Mouse (Mus musculus) midbrain, postnatal 0 days (tissue): Measurements from ENCODE around the gene Clstn2. TPM values are rescaled to one million over a fixed set of nuclear protein-coding genes. Genes with fewer than 3 reads are reported as not detected.
A peak's percentile ranks its signal among the peaks of the same experiment; 100 is the strongest.

Experiments
- ATAC-seq: fragments of 200-750 bp; cut with Nextera tagmentation; 2 replicates; pipeline ENCODE4 v1.8.0; 2017; ENCODE audit warnings: moderate number of reproducible peaks, mild to moderate bottlenecking, moderate TSS enrichment, moderate library complexity; ENCODE audit not compliant: low FRiP score
- DNase-seq: peaks from one replicate; pipeline ENCODE4 v3.0.0-alpha.2; 2015; ENCODE audit warnings: low spot score
- H3K27ac ChIP-seq: fragments of 300-500 bp; sonication (generic); 2 replicates; pipeline ENCODE4 v1.5.1; 2014; ENCODE audit warnings: low read depth, mild to moderate bottlenecking, low read length, mixed read lengths
- H3K27me3 ChIP-seq: fragments of 300-500 bp; sonication (generic); 2 replicates; pipeline ENCODE4 v1.6.1; 2014; ENCODE audit warnings: low read length, control low read depth, mixed read lengths; ENCODE audit not compliant: insufficient read depth
- H3K36me3 ChIP-seq: fragments of 300-500 bp; sonication (generic); 2 replicates; pipeline ENCODE4 v1.6.1; 2014; ENCODE audit warnings: low read length, control low read depth, mixed read lengths; ENCODE audit not compliant: insufficient read depth
- H3K4me1 ChIP-seq: fragments of 300-500 bp; sonication (generic); 2 replicates; pipeline ENCODE4 v1.6.1; 2014; ENCODE audit warnings: mild to moderate bottlenecking, control low read depth, antibody characterized with exemption, low read length, mixed read lengths; ENCODE audit not compliant: insufficient read depth
- H3K4me2 ChIP-seq: fragments of 300-500 bp; sonication (generic); 2 replicates; pipeline ENCODE4 v1.6.1; 2014; ENCODE audit warnings: low read depth, mild to moderate bottlenecking, low read length, mixed read lengths; ENCODE audit not compliant: poor library complexity, severe bottlenecking
- H3K4me3 ChIP-seq: fragments of 300-500 bp; sonication (generic); 2 replicates; pipeline ENCODE4 v1.5.1; 2014; ENCODE audit warnings: low read depth, mild to moderate bottlenecking, low read length, moderate library complexity
- H3K9ac ChIP-seq: fragments of 300-500 bp; sonication (generic); replicated peaks from 2 replicates; pipeline ENCODE4 v1.6.1; 2014; ENCODE audit warnings: mild to moderate bottlenecking, low read length, moderate library complexity, mixed read lengths; ENCODE audit not compliant: poor library complexity, severe bottlenecking
- H3K9me3 ChIP-seq: fragments of 300-500 bp; sonication (generic); 2 replicates; pipeline ENCODE4 v1.6.1; 2016; ENCODE audit warnings: low read length, control low read depth
- CTCF ChIP-seq: IDR thresholded peaks from 2 replicates; pipeline ENCODE4 v1.5.1; 2016; ENCODE audit warnings: antibody characterized with exemption, mild to moderate bottlenecking
- WGBS: fragments of 180-500 bp; shearing (Covaris S2); extraction: QIAGEN DNeasy Blood & Tissue Kit; methylation state at CpG from one replicate; pipeline ENCODE4 v1.1.7; 2014; 5-methylcytosine and 5-hydroxymethylcytosine counted together
- polyA plus RNA-seq: library from polyadenylated mRNA; unstranded; fragments of >200 nt; fragmentation: Nextera tagmentation; extraction: Ambion mirVana; gene quantifications from 2 replicates; pipeline ENCODE4 v1.2.1, GENCODE M21; 2015
- total RNA-seq: library from RNA; depleted of rRNA; stranded (reverse); fragments of >200 nt; gene quantifications from 2 replicates; pipeline ENCODE4 v1.2.3, GENCODE M21; 2014

The Clstn2 gene
- total and polyA plus RNA-seq, 2 experiments from 2014 or later, result 9.2 to 45.7 TPM

- Histone ChIP-seq H3K27ac (no peak overlapping the region), H3K27me3 (no peaks in the 10 kb centered on the region), H3K4me1 (no peaks in the 10 kb centered on the region), H3K4me2 (no peak overlapping the region), H3K4me3 (no peak overlapping the region), H3K9me3 (no peaks in the 10 kb centered on the region), H3K9ac (no peak overlapping the region), H3K36me3 (no peaks in the 10 kb centered on the region)
- DNase-seq (no peak), ATAC-seq (no peak)
- no peak for TF ChIP-seq CTCF
- 83% methylated on average over 1 of the region's 1 CpGs for WGBS
Measured at GRCm38 (mm10) chr9:97774991-97775390, 258.0 kb downstream of the Clstn2 start.

- Histone ChIP-seq H3K27me3 (no peaks in the 10 kb centered on the region), H3K9me3 (no peaks in the 10 kb centered on the region), H3K4me3 (no peak overlapping the region), H3K9ac (no peak overlapping the region), H3K4me2 (no peak overlapping the region), H3K36me3 (no peaks in the 10 kb centered on the region), H3K4me1 (no peaks in the 10 kb centered on the region), H3K27ac (no peak overlapping the region)
- no peak for TF ChIP-seq CTCF
- peak; percentile 43 for DNase-seq
- WGBS, result 82% methylated on average over 3 of the region's 3 CpGs
- no peak for ATAC-seq
Measured at GRCm38 (mm10) chr9:97773911-97774310, 259.1 kb downstream of the Clstn2 start.

DNA sequence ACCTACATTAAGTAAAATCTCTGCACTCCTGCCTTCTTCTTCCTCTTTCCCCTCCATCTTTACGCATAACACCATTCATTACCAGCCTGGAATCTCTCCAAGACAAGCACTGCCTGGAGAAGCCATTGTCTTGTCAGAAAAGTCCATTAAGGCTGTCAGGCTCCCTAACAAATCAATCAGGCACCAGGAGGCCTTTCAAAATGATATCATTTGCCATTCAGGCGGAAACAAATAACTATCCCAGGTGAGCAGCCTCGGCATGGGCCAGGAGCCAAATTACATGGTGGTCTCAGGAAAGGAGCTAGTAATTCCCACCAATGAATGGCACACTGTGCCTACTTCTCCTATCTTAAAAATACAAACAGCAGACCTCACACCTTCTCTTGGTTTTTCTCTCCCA lies 260.6 kb downstream of the Clstn2 start:
- H3K27ac ChIP-seq, result no peak overlapping the region
- no peak overlapping the region for H3K4me3 ChIP-seq
- H3K9me3 ChIP-seq, result no peaks in the 10 kb centered on the region
- DNase-seq, result peak; percentile 26
- H3K9ac ChIP-seq, result no peak overlapping the region
- WGBS, result 42% methylated on average over 3 of the region's 3 CpGs
- H3K27me3 ChIP-seq, result no peaks in the 10 kb centered on the region
- TF ChIP-seq CTCF, result no peak
- ATAC-seq, result no peak
- no peak overlapping the region for H3K4me2 ChIP-seq
- H3K4me1 ChIP-seq, result no peaks in the 10 kb centered on the region
- no peaks in the 10 kb centered on the region for H3K36me3 ChIP-seq

DNA sequence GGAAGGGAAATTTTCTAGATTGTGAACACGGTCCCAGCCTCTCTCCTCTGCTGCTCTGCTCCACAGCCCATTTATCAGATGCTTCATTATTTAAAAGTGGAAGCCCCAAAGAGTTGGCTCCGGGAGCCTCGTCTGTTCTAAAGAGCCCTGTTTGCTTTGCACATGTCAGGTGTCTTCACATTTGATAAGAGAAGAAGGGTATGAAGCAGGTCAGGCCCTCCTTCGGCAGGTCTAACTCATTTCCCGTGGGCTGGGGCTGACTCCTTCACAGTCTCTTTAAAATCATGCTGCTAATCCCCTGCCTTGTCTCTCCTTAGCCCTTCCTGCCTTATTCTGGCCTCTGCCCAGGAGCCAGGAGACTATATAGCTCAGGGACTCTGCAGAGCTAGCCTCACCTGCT lies 263.6 kb downstream of the Clstn2 start:
- Histone ChIP-seq H3K36me3 (no peaks in the 10 kb centered on the region), H3K27ac (no peak overlapping the region), H3K9me3 (no peaks in the 10 kb centered on the region), H3K4me2 (no peak overlapping the region), H3K4me1 (no peaks in the 10 kb centered on the region), H3K4me3 (no peak overlapping the region), H3K27me3 (no peaks in the 10 kb centered on the region), H3K9ac (no peak overlapping the region)
- no peak for ATAC-seq
- no peak for TF ChIP-seq CTCF
- no peak for DNase-seq
- 57% methylated on average over 5 of the region's 5 CpGs for WGBS

DNA sequence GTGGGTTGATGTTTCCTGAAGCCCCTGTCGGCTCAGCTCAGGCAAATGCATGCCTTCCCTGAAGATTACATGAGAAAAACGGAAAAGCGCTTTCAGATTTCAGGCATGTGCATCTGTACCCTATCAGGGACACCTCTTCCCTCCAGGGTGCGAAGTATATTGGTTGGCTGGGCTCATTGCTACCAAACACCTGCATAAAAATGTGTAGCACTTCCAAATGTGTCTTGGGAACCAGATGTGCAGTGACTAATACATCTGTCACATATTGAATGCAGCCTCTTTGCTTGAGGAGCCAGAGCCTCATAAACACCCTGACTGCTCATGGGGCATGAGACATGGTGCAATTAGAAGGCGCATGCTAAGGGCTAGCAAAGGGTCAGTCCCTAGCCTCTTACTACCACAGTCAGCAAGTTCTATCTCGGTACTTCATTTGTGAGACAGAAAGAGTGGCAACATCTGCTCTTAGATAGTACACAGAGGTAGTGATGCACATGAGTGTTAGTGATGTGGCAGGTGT lies 267.7 kb downstream of the Clstn2 start:
- TF ChIP-seq CTCF, result no peak
- ATAC-seq (no peak), DNase-seq (no peak)
- H3K27ac ChIP-seq, result no peak overlapping the region
- no peaks in the 10 kb centered on the region for H3K4me1 ChIP-seq
- H3K9me3 ChIP-seq, result no peaks in the 10 kb centered on the region
- no peaks in the 10 kb centered on the region for H3K27me3 ChIP-seq
- WGBS, result 94% methylated on average over 6 of the region's 6 CpGs
- H3K4me2 ChIP-seq, result no peak overlapping the region
- no peaks in the 10 kb centered on the region for H3K36me3 ChIP-seq
- H3K4me3 ChIP-seq, result no peak overlapping the region
- no peak overlapping the region for H3K9ac ChIP-seq

- Histone ChIP-seq H3K4me2 (no peak overlapping the region), H3K9ac (no peak overlapping the region), H3K27ac (no peak overlapping the region), H3K4me1 (no peaks in the 10 kb centered on the region), H3K9me3 (no peaks in the 10 kb centered on the region), H3K4me3 (no peak overlapping the region), H3K36me3 (no peaks in the 10 kb centered on the region), H3K27me3 (no peaks in the 10 kb centered on the region)
- no peak for TF ChIP-seq CTCF
- no peak for DNase-seq
- 62% methylated on average over 4 of the region's 4 CpGs for WGBS
- ATAC-seq, result no peak
Measured at GRCm38 (mm10) chr9:97763048-97763447, 269.9 kb downstream of the Clstn2 start.
